Mouse (Mus musculus) cerebellum, postnatal 25 days (tissue): ENCODE measurements at regions not wholly inside any gene's neighbourhood (a gene's known extent, or its start where the extent isn't known, plus 50 kb on each side); places are given as distances from the start of the nearest gene placed in this dataset.

Experiments
- DNase-seq, 2 experiments: peaks; one replicate each; pipeline ENCODE4 v3.0.0; 2021; ENCODE audit warnings: mixed read lengths in 2 of 2

DNA sequence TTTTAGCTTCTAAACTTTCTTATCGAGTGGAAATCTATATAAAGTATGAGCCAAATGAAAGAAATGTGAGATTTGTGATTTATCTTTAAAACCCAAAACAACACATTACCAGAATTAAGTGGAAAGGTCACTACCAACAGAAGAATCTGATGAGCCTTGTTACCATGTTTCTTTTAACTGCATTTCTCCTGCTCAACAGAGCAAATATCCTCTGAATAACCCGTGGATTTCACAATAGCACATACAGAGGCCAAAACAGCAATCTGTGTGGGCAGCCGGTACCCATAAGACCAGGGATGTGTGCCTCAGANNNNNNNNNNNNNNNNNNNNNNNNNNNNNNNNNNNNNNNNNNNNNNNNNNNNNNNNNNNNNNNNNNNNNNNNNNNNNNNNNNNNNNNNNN lies 85.3 kb downstream of the 4930444P10Rik start:
- no peak for DNase-seq

DNA sequence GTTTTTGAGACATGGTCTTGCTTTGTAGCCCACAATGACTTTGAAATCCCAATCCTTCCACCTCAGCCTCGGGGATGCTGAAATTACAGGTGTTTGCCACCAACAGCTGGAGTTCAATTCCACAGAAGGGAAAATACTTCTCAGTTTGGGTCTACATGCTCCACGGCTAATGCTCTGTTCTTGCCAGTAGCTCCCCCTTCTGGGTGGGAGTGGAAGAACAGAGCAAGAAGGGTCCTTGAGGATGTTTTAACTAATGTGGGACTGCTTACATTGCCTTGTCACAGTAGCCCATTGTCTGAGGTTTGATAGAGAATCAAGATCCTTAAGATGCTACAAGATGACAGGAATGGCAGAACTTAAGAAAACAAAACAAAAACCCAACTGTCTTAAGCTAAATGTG lies 86.2 kb downstream of the 4930444P10Rik start:
- DNase-seq = no peak

DNA sequence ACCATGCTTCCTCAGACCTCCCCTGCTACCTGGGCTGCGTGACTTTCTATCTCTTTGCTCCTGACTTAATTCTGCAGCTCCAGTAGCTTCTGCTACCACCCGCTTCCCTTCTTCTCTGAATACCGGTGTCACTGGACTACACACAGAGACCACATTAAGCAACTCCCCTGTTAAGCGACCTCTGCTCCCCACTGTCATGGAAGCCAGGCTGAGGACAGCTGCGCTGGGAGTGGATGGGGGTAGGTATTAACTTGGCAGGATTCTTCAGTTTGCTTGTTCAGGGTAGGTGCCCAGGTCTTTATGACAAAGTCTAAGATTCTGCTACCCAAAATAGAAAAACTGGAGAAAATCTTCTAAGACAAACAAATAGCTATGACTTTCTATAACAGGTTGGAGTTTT lies 96.0 kb downstream of the 4930444P10Rik start:
- DNase-seq = no peak

DNA sequence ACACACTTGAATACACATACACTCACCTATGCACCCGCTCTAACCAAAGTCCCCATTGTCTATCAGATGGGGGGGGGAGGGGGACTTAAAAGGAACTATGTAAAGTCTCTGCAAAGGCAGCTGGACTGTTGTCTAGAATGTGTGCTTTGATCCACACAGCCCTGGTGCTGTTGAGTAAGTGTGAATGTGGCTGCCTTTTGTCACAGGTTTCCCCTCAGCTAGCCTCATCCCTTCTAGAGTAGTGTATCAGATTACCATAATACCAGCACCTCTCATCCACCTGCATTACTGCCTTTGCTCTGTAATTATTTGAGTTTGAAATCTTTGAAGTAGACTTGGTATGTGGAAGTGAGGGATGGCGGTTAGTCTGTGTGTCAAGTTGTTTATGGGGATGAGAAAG lies 96.8 kb downstream of the 4930444P10Rik start:
- no peak for DNase-seq

DNA sequence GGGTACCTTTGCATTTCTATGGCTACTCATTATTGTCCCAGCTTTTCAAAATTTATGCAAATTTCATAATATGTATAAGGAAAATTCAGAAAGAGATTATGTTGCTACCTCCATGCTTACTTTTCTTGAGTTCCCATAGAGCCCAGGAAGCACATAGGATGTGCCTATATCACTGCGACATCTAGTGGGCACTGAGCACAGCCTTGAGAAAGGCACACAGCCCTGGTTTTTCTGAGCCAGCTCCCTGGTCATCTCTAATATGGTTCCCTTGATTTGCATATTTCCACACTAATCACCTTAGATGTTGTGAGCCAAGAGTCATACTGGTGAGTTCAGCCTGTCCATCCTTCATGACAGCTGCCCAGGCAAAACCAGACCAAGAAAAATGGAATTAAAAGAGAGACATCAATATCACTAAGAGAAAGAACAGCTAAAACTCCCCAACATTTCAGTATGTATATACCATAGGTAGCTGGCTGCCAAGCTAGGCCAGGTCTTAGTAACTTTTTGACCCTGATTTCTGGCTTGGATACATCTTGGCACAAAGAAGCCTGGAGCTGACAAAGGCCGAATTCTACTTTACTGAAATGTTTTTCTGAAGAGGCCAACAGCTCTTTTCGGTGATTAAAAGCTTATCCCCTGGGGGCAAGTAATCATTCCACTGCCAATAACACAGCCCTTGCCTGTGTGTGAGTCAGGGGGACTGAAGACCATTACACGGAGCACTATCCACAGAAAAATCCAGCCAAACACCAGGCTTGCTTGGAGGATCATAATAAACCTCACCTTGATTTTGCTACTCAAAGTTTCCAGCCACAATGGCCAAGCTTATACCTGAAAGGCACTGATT lies 99.3 kb downstream of the 4930444P10Rik start:
- DNase-seq = peak; percentile 43 to 73

DNA sequence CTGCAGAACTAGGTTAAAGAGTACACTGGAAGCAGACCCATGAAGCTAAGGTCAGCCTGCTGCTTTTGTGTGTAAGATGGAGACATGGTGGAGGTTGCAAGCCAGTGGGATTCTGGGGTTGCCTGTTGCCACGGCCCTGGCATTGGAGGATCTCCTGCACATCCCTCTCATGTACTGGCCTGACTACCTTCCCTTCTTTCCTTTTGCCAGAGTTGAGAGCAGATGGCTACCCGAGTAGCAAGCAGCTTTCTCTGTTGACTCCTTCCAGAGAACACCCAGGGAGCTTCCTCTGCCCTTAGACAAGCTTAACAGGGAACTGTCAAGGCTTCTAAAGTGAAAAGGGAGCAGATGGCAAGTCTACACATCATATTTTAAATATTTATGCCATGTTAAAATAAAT lies 102.1 kb downstream of the 4930444P10Rik start:
- peak; percentile 55 to 63 for DNase-seq

DNA sequence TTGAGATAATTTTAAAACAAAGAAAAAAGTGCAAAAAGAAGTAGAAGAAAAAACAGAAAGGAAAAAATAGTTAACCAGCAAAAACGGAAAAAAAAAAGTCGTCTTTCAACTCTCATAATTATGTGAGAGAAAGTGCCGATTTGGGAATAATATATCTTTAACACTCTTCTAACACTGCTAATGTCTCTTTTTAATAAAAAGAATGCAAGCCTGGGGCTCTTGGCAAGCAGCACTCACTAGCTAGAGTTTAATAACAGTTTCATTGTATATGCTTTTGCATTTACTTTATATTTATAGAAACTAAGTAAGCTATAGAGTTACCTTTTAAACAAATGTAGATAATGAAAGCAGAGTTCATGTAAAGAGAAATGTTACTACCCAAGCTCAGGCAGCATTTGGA lies 107.5 kb downstream of the 4930444P10Rik start:
- DNase-seq = no peak

DNA sequence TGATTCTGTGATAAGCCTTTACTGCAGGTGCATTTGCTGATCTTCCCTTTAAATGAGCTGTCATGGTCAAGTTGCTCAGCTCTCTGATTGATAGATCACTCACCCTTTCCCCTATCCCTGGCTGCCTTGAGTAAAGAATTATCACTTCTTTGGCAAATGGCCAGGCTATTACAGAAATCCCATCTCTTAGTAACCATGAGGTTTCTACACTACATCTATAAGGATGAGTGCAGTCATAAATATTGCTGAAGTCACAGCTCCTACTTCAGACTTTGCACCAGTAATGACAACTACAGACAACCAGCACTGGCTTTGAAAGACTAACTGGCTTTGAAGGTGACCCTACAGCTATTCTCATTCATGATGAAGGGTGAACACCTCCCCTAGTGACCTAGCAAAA lies 113.8 kb downstream of the 4930444P10Rik start:
- DNase-seq = no peak

DNA sequence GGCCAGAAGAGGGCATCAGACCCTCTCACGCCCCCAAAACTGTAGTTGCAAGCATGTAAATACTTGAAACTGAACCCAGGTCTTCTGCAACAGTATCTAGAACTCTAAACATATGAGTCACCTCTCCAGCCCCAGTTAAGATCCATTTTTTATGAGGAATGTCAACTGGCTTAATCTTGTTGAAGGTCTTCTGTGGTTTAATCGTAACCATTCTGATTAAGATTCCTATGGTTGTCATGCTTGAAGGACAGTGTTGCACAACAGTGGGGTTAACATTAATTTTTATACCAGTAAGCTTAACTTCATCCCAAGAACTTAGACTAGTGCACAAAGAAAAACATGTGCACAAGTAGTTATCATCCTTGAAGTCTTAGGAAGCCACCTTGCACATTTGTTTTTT lies 133.5 kb downstream of the 4930444P10Rik start:
- no peak for DNase-seq

DNA sequence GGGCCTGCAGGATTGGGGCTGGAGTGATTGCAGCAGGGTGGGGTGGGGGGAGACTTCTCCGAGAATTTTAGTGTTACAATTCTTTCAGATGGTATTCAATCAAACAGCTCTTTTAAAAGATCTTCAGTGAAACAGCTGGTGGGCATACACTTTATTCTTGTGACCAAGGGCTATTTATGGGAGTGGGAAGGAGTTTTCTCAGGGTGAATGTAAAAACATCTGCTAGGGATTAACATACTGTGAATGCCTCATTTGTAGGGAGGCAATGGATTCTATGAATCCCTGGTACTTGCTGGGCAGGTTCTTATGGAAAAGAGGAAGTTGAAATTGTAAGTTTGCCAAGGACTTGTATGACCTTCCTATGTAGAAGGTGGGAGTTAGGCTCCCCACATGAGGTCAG lies 134.5 kb downstream of the 4930444P10Rik start:
- no peak for DNase-seq

DNA sequence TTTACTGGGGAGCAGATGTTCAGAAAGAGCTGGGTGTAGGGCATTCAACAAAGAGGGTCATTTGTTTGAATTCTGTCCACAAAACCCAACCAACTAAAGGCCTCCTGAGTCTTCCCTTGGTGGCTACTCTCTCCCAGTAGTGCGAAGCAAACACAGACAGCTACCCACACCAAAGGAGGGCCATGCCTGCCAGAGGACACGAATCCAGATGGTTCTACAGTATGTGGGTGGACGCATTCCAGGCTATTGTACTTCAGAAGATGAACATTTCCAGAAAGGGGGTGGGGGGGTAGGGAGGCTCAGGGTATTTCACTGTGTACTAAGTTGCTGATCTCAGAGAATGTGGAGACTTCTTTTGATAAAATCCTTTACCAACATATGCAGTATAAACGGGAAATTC lies 149.5 kb downstream of the 4930444P10Rik start:
- DNase-seq = peak; percentile 19 to 53

DNA sequence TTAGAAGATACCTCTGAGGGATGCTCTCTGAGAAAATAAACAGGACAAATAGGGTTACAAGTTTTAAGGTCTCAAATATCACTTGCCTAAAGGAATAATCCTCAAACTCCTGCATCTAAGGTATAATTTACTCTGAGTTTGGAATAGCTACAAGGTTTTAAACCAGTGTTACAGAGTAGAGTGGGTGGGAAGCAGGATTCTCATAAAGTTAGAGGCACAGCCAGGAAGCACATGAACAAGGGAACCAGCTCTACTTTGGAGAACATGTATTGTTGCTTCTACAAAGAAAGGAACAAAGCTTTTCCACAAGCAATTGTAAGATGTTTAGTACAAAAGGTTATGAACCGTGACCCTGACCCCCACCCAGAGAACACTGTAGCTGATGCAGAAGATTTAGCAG lies 150.1 kb downstream of the 4930444P10Rik start:
- no peak for DNase-seq
